Mouse (Mus musculus) MEL (cell line): ENCODE data around the gene Cd247. TPM values are rescaled to one million over a fixed set of nuclear protein-coding genes. Genes with fewer than 3 reads are reported as not detected.
A peak's percentile ranks its signal among the peaks of the same experiment; 100 is the strongest.

Experiments
- DNase-seq: peaks from one replicate; pipeline ENCODE4 v3.0.0; 2011; ENCODE audit warnings: low read depth, low spot score
- H3K27ac ChIP-seq: 2 replicates; pipeline ENCODE4 v1.5.1; 2012; ENCODE audit warnings: low read depth, mild to moderate bottlenecking, control low read depth, low read length, moderate library complexity; ENCODE audit not compliant: control insufficient read depth
- H3K27me3 ChIP-seq, 2 experiments: fragments of 150-350 bp in 1 of 2; sonication (generic) in 1 of 2; 2 replicates each; pipeline ENCODE4 v1.6.1; 2012; ENCODE audit warnings: low read length in 2 of 2, mild to moderate bottlenecking in 2 of 2, improper control_type of control experiment in 1 of 2, moderate library complexity in 1 of 2; ENCODE audit not compliant: insufficient read depth in 2 of 2, control insufficient read depth in 1 of 2
- H3K36me3 ChIP-seq, 2 experiments: 2 replicates each; pipeline ENCODE4 v1.6.1; 2012 to 2014; ENCODE audit warnings: low read length in 2 of 2, improper control_type of control experiment in 1 of 2, inconsistent platforms in 1 of 2, mild to moderate bottlenecking in 1 of 2; ENCODE audit not compliant: insufficient read depth in 2 of 2, control insufficient read depth in 1 of 2
- H3K4me1 ChIP-seq, 2 experiments: fragments of 150-350 bp in 1 of 2; sonication (generic) in 1 of 2; 2 replicates each; pipeline ENCODE4 v1.6.1; 2012; ENCODE audit warnings: low read length in 2 of 2, improper control_type of control experiment in 1 of 2, mild to moderate bottlenecking in 1 of 2; ENCODE audit not compliant: insufficient read depth in 2 of 2, control insufficient read depth in 1 of 2
- H3K4me3 ChIP-seq, 2 experiments: fragments of 150-350 bp in 1 of 2; sonication (generic) in 1 of 2; 2 replicates each; pipeline ENCODE4 v1.5.1; 2012; ENCODE audit warnings: low read depth in 2 of 2, low read length in 2 of 2, mild to moderate bottlenecking in 2 of 2, moderate library complexity in 2 of 2, control low read depth in 1 of 2, improper control_type of control experiment in 1 of 2; ENCODE audit not compliant: control insufficient read depth in 1 of 2, insufficient read depth in 1 of 2
- H3K79me2 ChIP-seq: 2 replicates; pipeline ENCODE4 v1.6.1; 2012; ENCODE audit warnings: mild to moderate bottlenecking, low read length, moderate library complexity; ENCODE audit not compliant: control insufficient read depth, poor library complexity, insufficient read depth
- H3K9ac ChIP-seq: 2 replicates; pipeline ENCODE4 v1.6.1; 2012; ENCODE audit warnings: low read depth, mild to moderate bottlenecking, control low read depth, low read length, moderate library complexity; ENCODE audit not compliant: control insufficient read depth, poor library complexity, severe bottlenecking
- H3K9me3 ChIP-seq: fragments of 150-350 bp; sonication (generic); replicated peaks from 2 replicates; pipeline ENCODE4 v1.6.1; 2012; ENCODE audit warnings: mild to moderate bottlenecking, low read length, improper control_type of control experiment, moderate library complexity; ENCODE audit not compliant: insufficient read depth
- CHD1 ChIP-seq: IDR thresholded peaks from 2 replicates; pipeline ENCODE4 v1.6.1; 2012; ENCODE audit warnings: low read depth, mild to moderate bottlenecking, inconsistent platforms, low read length, improper control_type of control experiment
- CHD2 ChIP-seq: IDR thresholded peaks from 2 replicates; pipeline ENCODE4 v1.6.1; 2011; ENCODE audit warnings: low read length, improper control_type of control experiment
- CTCF ChIP-seq, 3 experiments: IDR thresholded peaks in 2 of 3; conservative IDR thresholded peaks in 1 of 3; 2 replicates each; pipeline ENCODE4 v1.5.1; 2011 to 2012; ENCODE audit warnings: low read length in 3 of 3, low read depth in 2 of 3, mild to moderate bottlenecking in 2 of 3, improper control_type of control experiment in 1 of 3, inconsistent platforms in 1 of 3, mixed read lengths in 1 of 3, moderate library complexity in 1 of 3; ENCODE audit not compliant: control insufficient read depth in 1 of 3, insufficient read depth in 1 of 3, poor library complexity in 1 of 3, severe bottlenecking in 1 of 3
- E2F4 ChIP-seq: IDR thresholded peaks from 2 replicates; pipeline ENCODE4 v1.6.1; 2011; ENCODE audit warnings: low read depth, low read length, improper control_type of control experiment, borderline replicate concordance
- GABPA ChIP-seq: IDR thresholded peaks from 2 replicates; pipeline ENCODE4 v1.6.1; 2012; ENCODE audit warnings: low read depth, mild to moderate bottlenecking, inconsistent platforms, low read length, improper control_type of control experiment, moderate library complexity
- GATA1 ChIP-seq: IDR thresholded peaks from 2 replicates; pipeline ENCODE4 v1.6.1; 2011; ENCODE audit warnings: low read depth, low read length, improper control_type of control experiment
- HCFC1 ChIP-seq: IDR thresholded peaks from 2 replicates; pipeline ENCODE4 v1.6.1; 2012; ENCODE audit warnings: low read depth, mild to moderate bottlenecking, inconsistent platforms, low read length, improper control_type of control experiment, moderate library complexity
- JUND ChIP-seq: IDR thresholded peaks from 2 replicates; pipeline ENCODE4 v1.6.1; 2011; ENCODE audit warnings: low read depth, mild to moderate bottlenecking, improper control_type of control experiment, low read length
- KAT2A ChIP-seq: conservative IDR thresholded peaks from 2 replicates; pipeline ENCODE4 v1.6.1; 2012; ENCODE audit warnings: low read depth, low read length, improper control_type of control experiment, inconsistent platforms
- MAFK ChIP-seq: IDR thresholded peaks from 2 replicates; pipeline ENCODE4 v1.6.1; 2011; ENCODE audit warnings: low read depth, mild to moderate bottlenecking, low read length, improper control_type of control experiment, borderline replicate concordance
- MAX ChIP-seq: IDR thresholded peaks from 2 replicates; pipeline ENCODE4 v1.6.1; 2011; ENCODE audit warnings: low read length, improper control_type of control experiment
- MAZ ChIP-seq: IDR thresholded peaks from 2 replicates; pipeline ENCODE4 v1.6.1; 2012; ENCODE audit warnings: low read depth, mild to moderate bottlenecking, inconsistent platforms, low read length, improper control_type of control experiment
- MEF2A ChIP-seq: IDR thresholded peaks from 2 replicates; pipeline ENCODE4 v1.6.1; 2014; ENCODE audit warnings: low read depth, mild to moderate bottlenecking, inconsistent platforms, low read length, improper control_type of control experiment; ENCODE audit not compliant: poor library complexity, insufficient replicate concordance, severe bottlenecking; ENCODE audit errors: extremely low read depth
- MXI1 ChIP-seq: IDR thresholded peaks from 2 replicates; pipeline ENCODE4 v1.6.1; 2011; ENCODE audit warnings: mild to moderate bottlenecking, low read depth, low read length, improper control_type of control experiment
- MYB ChIP-seq: IDR thresholded peaks from 2 replicates; pipeline ENCODE4 v1.6.1; 2011; ENCODE audit warnings: mild to moderate bottlenecking, low read depth, low read length, improper control_type of control experiment
- NELFE ChIP-seq: IDR thresholded peaks from 2 replicates; pipeline ENCODE4 v1.6.1; 2011; ENCODE audit warnings: low read depth, low read length, improper control_type of control experiment
- NRF1 ChIP-seq: IDR thresholded peaks from 2 replicates; pipeline ENCODE4 v1.6.1; 2014; ENCODE audit warnings: low read depth, mild to moderate bottlenecking, inconsistent platforms, low read length, improper control_type of control experiment, moderate library complexity; ENCODE audit not compliant: poor library complexity, insufficient read depth, severe bottlenecking
- POLR2A ChIP-seq, 2 experiments: IDR thresholded peaks; 2 replicates each; pipeline ENCODE4 v1.6.1; 2011 to 2012; ENCODE audit warnings: low read length in 2 of 2, mild to moderate bottlenecking in 2 of 2, control low read depth in 1 of 2, improper control_type of control experiment in 1 of 2, low read depth in 1 of 2, moderate library complexity in 1 of 2; ENCODE audit not compliant: control insufficient read depth in 1 of 2, insufficient read depth in 1 of 2, poor library complexity in 1 of 2
- RAD21 ChIP-seq: IDR thresholded peaks from 2 replicates; pipeline ENCODE4 v1.6.1; 2011; ENCODE audit warnings: mild to moderate bottlenecking, low read depth, low read length, improper control_type of control experiment
- RCOR1 ChIP-seq: IDR thresholded peaks from 2 replicates; pipeline ENCODE4 v1.6.1; 2012; ENCODE audit warnings: low read depth, mild to moderate bottlenecking, inconsistent platforms, low read length, improper control_type of control experiment
- SIN3A ChIP-seq: IDR thresholded peaks from 2 replicates; pipeline ENCODE4 v1.6.1; 2012; ENCODE audit warnings: low read length, improper control_type of control experiment, inconsistent platforms
- SMC3 ChIP-seq: IDR thresholded peaks from 2 replicates; pipeline ENCODE4 v1.6.1; 2011; ENCODE audit warnings: low read depth, low read length, improper control_type of control experiment
- TBP ChIP-seq: IDR thresholded peaks from 2 replicates; pipeline ENCODE4 v1.8.0; 2011; ENCODE audit warnings: low read depth, low read length, improper control_type of control experiment
- TCF12 ChIP-seq: IDR thresholded peaks from 2 replicates; pipeline ENCODE4 v1.6.1; 2014; ENCODE audit warnings: low read depth, mild to moderate bottlenecking, inconsistent platforms, low read length, improper control_type of control experiment, moderate library complexity
- USF2 ChIP-seq, 2 experiments: IDR thresholded peaks; 2 replicates each; pipeline ENCODE4 v1.6.1; 2011 to 2012; ENCODE audit warnings: improper control_type of control experiment in 2 of 2, low read length in 2 of 2, borderline replicate concordance in 1 of 2, inconsistent platforms in 1 of 2, low read depth in 1 of 2, mild to moderate bottlenecking in 1 of 2; ENCODE audit not compliant: insufficient read depth in 1 of 2
- ZC3H11A ChIP-seq: IDR thresholded peaks from 2 replicates; pipeline ENCODE4 v1.6.1; 2012; ENCODE audit warnings: low read depth, mild to moderate bottlenecking, inconsistent platforms, low read length, improper control_type of control experiment
- ZKSCAN1 ChIP-seq: IDR thresholded peaks from 2 replicates; pipeline ENCODE4 v1.6.1; 2012; ENCODE audit warnings: low read depth, mild to moderate bottlenecking, inconsistent platforms, low read length, improper control_type of control experiment, moderate library complexity
- polyA plus RNA-seq, 2 experiments: library from polyadenylated mRNA; stranded (reverse) in 1 of 2; unstranded in 1 of 2; fragments of >175 nt in 1 of 2; fragments of >200 nt in 1 of 2; gene quantifications; 2 replicates each; pipeline versions ENCODE4 v1.2.1 to v1.2.4; 2012; ENCODE audit warnings: low replicate concordance in 2 of 2, low read depth in 1 of 2; ENCODE audit not compliant: insufficient read length in 2 of 2, insufficient read depth in 1 of 2, missing spikeins in 1 of 2
- total RNA-seq: library from RNA; depleted of rRNA; stranded (reverse); fragments of 300-350 nt; gene quantifications from 2 replicates; pipeline ENCODE4 v1.2.3, GENCODE M21; 2012

Gene Cd247
- total and polyA plus RNA-seq, 3 experiments: 1.3 to 1.7 TPM; not detected in 1

DNA sequence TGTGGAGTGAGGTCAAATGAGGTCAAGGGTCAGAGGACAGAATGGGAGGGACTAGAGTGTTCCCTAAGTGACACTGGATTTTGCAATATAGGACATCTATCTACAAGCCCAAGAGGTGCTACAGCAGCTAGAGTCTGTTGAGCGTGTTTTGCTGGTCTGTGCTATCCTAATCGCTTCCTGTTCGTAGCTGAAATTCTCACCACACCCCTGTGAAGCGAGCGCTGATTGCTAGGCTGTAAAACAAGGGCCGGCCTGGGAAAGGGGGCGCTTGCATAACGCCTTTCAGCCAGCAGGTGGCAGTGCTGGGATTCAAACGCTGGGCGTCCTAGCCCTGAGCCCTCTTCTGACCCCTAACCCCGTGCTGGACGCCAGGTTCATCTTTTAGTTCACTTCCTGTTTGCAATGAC is 17.0 kb upstream of the Cd247 start (continued):
- no peak; the same call in 1 of the 2 replicates for TF ChIP-seq ZC3H11A
- 0 out of 2 replicates have a peak, but pooled peaks have one; percentile 72 for TF ChIP-seq MAZ
- no peak for TF ChIP-seq CHD2
- no peak for TF ChIP-seq ZKSCAN1
- peak; percentile 22; the same call in 1 of the 2 replicates for TF ChIP-seq RCOR1
- no peak for TF ChIP-seq MAFK
- TF ChIP-seq CTCF (IDR thresholded peaks at IDR 0.05 in 2 of 3, conservative IDR thresholded peaks at IDR 0.05 in 1 of 3; ENCODE audit: control insufficient read depth in 1 of 3, insufficient read depth in 1 of 3, low read depth in 2 of 3, low read length in 3 of 3, poor library complexity in 1 of 3, severe bottlenecking in 1 of 3): peak; percentile 85 to 95 (median 90)
- no peak for TF ChIP-seq CHD1
- TF ChIP-seq JUND: 0 out of 2 replicates have a peak, but pooled peaks have one; percentile 44
- TF ChIP-seq GATA1: peak; percentile 62
- peak; percentile 21 for TF ChIP-seq RAD21
- TF ChIP-seq NELFE: no peak
- no peak for TF ChIP-seq GABPA
- no peak for TF ChIP-seq NRF1
- no peak for TF ChIP-seq E2F4
- TF ChIP-seq TCF12: peak; percentile 54; the same call in 1 of the 2 replicates
- no peak for TF ChIP-seq USF2 (IDR thresholded peaks at IDR 0.05; ENCODE audit: borderline replicate concordance in 1 of 2, insufficient read depth in 1 of 2, low read depth in 1 of 2, low read length in 2 of 2)
- TF ChIP-seq KAT2A: no peak
- no peak for TF ChIP-seq TBP
- 0 out of 2 replicates have a peak, but pooled peaks have one; percentile 51 for TF ChIP-seq MAX

DNA sequence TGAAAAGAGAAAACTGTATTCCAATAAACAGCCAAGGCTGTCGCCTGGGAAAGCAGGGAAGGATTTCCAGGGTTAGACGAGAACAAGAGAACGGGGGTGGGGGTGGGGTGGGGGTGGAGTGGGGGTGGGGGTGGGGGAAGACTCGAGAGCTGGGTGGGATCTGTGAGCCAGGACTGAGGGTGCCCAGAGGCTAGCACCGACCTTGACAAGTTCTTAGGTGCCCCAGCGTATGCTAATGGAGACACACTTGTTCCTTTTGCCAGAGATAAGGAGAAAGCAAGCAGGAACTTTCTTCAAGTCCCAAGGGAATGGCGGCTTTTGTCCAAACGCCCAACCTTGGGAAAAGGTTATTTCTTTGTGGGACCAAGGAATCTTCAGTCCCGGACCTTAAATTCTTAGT is 16.5 kb upstream of the Cd247 start:
- no peaks in the 10 kb centered on the region for H3K9me3 ChIP-seq
- peaks cover 11% of the 10 kb centered on the region for H3K79me2 ChIP-seq
- H3K4me1 ChIP-seq: peaks cover 17 to 44% of the 10 kb centered on the region in 2 experiments
- TF ChIP-seq SIN3A (no peak), NRF1 (no peak), MAZ (no peak), GATA1 (no peak), HCFC1 (no peak), USF2 (IDR thresholded peaks at IDR 0.05; ENCODE audit: borderline replicate concordance in 1 of 2, insufficient read depth in 1 of 2, low read depth in 1 of 2, low read length in 2 of 2) (no peak), MXI1 (no peak), SMC3 (no peak), KAT2A (no peak), CHD2 (no peak), RCOR1 (no peak), ZKSCAN1 (no peak), MEF2A (no peak), TCF12 (no peak), MYB (no peak), POLR2A (IDR thresholded peaks at IDR 0.05; ENCODE audit: control insufficient read depth in 1 of 2, insufficient read depth in 1 of 2, low read depth in 1 of 2, low read length in 2 of 2, poor library complexity in 1 of 2) (no peak), CTCF (IDR thresholded peaks at IDR 0.05 in 2 of 3, conservative IDR thresholded peaks at IDR 0.05 in 1 of 3; ENCODE audit: control insufficient read depth in 1 of 3, insufficient read depth in 1 of 3, low read depth in 2 of 3, low read length in 3 of 3, poor library complexity in 1 of 3, severe bottlenecking in 1 of 3) (no peak)
- no peak overlapping the region for H3K27ac ChIP-seq
- H3K27me3 ChIP-seq: no peaks in the 10 kb centered on the region
- peaks cover 4 to 37% of the 10 kb centered on the region in 2 experiments for H3K36me3 ChIP-seq
- DNase-seq: no peak
- no peak overlapping the region for H3K9ac ChIP-seq
- H3K4me3 ChIP-seq: no peak overlapping the region
